Mouse (Mus musculus): Measurements from ENCODE around the gene Mrpl23.

- TF ChIP-seq CTCF (conservative IDR thresholded peaks at IDR 0.05; ENCODE audit: low read length) = no peak
- TF ChIP-seq POU5F1 (IDR thresholded peaks at IDR 0.05; ENCODE audit: borderline replicate concordance, low read length) = no peak
Measured at GRCm38 (mm10) chr7:142558511-142559146, 26.1 kb downstream of the Mrpl23 start.

Measured in E14TG2a.4 (cell line).